Mouse (Mus musculus): ENCODE data around the gene Fbxl18.

DNA sequence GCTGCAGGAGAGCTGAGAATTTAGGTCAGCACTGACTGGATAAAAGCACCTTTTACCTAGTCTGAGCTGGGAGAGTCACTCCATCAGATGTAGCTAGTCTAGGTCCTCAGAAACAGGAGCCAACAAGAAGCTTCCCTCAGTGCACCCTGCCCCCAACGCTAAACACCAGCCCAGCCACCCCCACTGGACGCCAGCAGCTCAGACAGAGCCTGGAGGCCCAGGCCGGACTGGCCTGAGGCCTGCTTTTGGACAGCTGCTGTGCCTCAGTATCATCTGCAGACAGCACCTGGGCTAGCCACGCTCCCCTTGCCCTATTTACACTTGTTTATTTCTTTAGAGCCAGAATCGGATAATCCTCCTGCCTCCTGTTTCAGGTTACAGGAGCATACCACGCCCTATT is 58.3 kb downstream of the Fbxl18 start:
- no peak for TF ChIP-seq CTCF (IDR thresholded peaks at IDR 0.05; ENCODE audit: control insufficient read depth, insufficient read depth, insufficient read length)
- TF ChIP-seq USF1 (IDR thresholded peaks at IDR 0.05; ENCODE audit: low read depth), result no peak
- TF ChIP-seq MAX (IDR thresholded peaks at IDR 0.05), result no peak
- TF ChIP-seq FOSL1 (IDR thresholded peaks at IDR 0.05; ENCODE audit: insufficient read depth, low read length, poor library complexity, severe bottlenecking), result no peak

All from C2C12 (cell line).